In the genomic region with DNA sequence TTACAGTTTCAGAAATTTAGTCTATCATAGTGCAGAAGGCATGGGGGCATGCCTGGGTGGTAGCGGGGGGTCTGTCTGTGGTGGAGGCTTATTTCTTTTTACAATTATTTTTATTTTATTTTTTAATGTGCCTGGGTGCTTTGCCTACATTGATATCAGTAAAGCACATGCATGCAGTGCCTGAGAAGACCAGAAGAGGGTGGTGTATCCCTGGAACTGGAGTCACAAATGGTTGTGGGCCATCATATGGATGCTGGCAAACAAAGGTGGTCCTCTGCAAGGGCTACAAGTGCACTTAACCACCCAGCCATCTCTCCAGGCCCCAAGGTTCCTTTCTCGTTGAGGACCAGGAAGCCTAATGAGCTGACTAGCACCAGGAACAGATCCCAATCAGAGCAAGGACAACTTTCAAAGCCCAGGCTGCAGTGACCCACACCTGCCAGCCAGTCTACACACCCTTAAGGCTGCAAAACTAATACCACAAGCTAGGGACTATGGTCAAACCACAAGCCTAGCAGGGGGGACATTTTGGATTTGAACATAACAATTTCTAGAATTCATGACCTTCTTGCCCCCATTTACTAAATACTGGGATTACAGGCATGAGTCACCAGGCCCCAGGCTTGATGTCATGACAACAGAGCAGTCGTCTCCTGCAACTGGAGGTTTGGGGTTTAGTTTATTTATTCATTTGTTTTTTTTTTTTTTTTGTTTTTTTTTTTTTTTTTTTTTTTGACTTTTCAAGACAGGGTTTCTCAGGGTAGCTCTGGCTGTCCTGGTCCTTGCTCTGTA, we compare ENCODE assay signal across 15 mouse cellular contexts. TPM values are rescaled to one million over a fixed set of nuclear protein-coding genes. Genes with fewer than 3 reads are reported as not detected.
DNase-seq lines count a peak whose midpoint lies in the region; ATAC-seq and TF ChIP-seq lines count a peak whose summit lies in the region.
"Had no signal": no experiment of that assay in that cellular context is flagged by ENCODE, and none has a peak within 500 bp of the region (broad histone marks: within the 10 kb centered on the region; RNA-seq: fewer than 3 reads in every experiment).

No protein-coding gene starts in this region.

- peak; percentile 28 for DNase-seq in hindbrain, embryonic 11.5 days (ENCODE audit: low spot score)
- DNase-seq in lung, postnatal 0 days (ENCODE audit: low spot score): no peak
- no peak for DNase-seq in lung, postnatal 10 days
- DNase-seq in MEL (ENCODE audit: low read depth, low spot score): peak; percentile 46
- peak; percentile 53 for DNase-seq in induced T-regulatory cell, adult 2 months (ENCODE audit: low read depth)
- no peak for DNase-seq in urinary bladder, adult 18-20 months (ENCODE audit: low spot score in 2 of 2)
- DNase-seq: adrenal gland, postnatal 10 days; cerebellum, adult 11 months; heart, adult 11 months; right cerebral cortex, postnatal 25 days had no signal

- no peak overlapping the region for H3K4me3 ChIP-seq in hindbrain, embryonic 11.5 days (ENCODE audit: low read depth, low read length)
- H3K4me3 ChIP-seq in hindbrain, embryonic 16.5 days (ENCODE audit: low read length): no peak overlapping the region
- no peak overlapping the region for H3K4me3 ChIP-seq in lung, postnatal 0 days (ENCODE audit: low read depth, low read length)
- H3K4me3 ChIP-seq in MEL (ENCODE audit: control insufficient read depth in 1 of 2, insufficient read depth in 1 of 2, low read depth in 2 of 2, low read length in 2 of 2): no peak overlapping the region
- H3K4me3 ChIP-seq: forebrain, embryonic 13.5 days; hindbrain, embryonic 10.5 days had no signal

- peak; percentile 36 for TF ChIP-seq RAD21 in MEL (IDR thresholded peaks at IDR 0.05; ENCODE audit: low read depth, low read length)

- H3K36me3 ChIP-seq in hindbrain, embryonic 11.5 days (ENCODE audit: control insufficient read depth, insufficient read depth, low read length): no peaks in the 10 kb centered on the region
- no peaks in the 10 kb centered on the region for H3K36me3 ChIP-seq in hindbrain, embryonic 16.5 days (ENCODE audit: control insufficient read depth, insufficient read depth, low read length)
- H3K36me3 ChIP-seq in lung, postnatal 0 days (ENCODE audit: insufficient read depth, low read length): no peaks in the 10 kb centered on the region
- H3K36me3 ChIP-seq in MEL (ENCODE audit: control insufficient read depth in 1 of 2, insufficient read depth in 2 of 2, low read length in 2 of 2): no peaks in the 10 kb centered on the region
- H3K36me3 ChIP-seq: hindbrain, embryonic 10.5 days had no signal

- no peaks in the 10 kb centered on the region for H3K79me2 ChIP-seq in MEL (ENCODE audit: control insufficient read depth, insufficient read depth, low read length, poor library complexity)

- no peaks in the 10 kb centered on the region for H3K9me3 ChIP-seq in hindbrain, embryonic 11.5 days (ENCODE audit: control insufficient read depth, low read length)
- no peaks in the 10 kb centered on the region; the same call in 1 of the 2 replicates for H3K9me3 ChIP-seq in hindbrain, embryonic 16.5 days (ENCODE audit: control insufficient read depth, low read length)
- no peaks in the 10 kb centered on the region for H3K9me3 ChIP-seq in lung, postnatal 0 days (ENCODE audit: low read length)
- H3K9me3 ChIP-seq in MEL (replicated peaks; ENCODE audit: insufficient read depth, low read length): no peaks in the 10 kb centered on the region
- H3K9me3 ChIP-seq: forebrain, embryonic 13.5 days had no signal

- WGBS in hindbrain, embryonic 11.5 days: 83% methylated on average over 3 of the region's 3 CpGs
- 73% methylated on average over 3 of the region's 3 CpGs for WGBS in hindbrain, embryonic 16.5 days
- 50% methylated on average over 3 of the region's 3 CpGs for WGBS in lung, postnatal 0 days

- no peaks in the 10 kb centered on the region for H3K27me3 ChIP-seq in hindbrain, embryonic 11.5 days (ENCODE audit: control insufficient read depth, insufficient read depth, low read length)
- no peaks in the 10 kb centered on the region for H3K27me3 ChIP-seq in hindbrain, embryonic 16.5 days (replicated peaks; ENCODE audit: control insufficient read depth, insufficient read depth, low read length)
- H3K27me3 ChIP-seq in lung, postnatal 0 days (replicated peaks; ENCODE audit: insufficient read depth, low read length): no peaks in the 10 kb centered on the region
- no peaks in the 10 kb centered on the region for H3K27me3 ChIP-seq in MEL (ENCODE audit: control insufficient read depth in 1 of 2, insufficient read depth in 2 of 2, low read length in 2 of 2)
- H3K27me3 ChIP-seq: forebrain, embryonic 13.5 days had no signal

- TF ChIP-seq EP300 in lung, postnatal 0 days (IDR thresholded peaks at IDR 0.05): no peak
- TF ChIP-seq EP300 in MEL (IDR thresholded peaks at IDR 0.05; ENCODE audit: low read depth in 1 of 2, low read length in 2 of 2): no peak

- TF ChIP-seq CTCF in lung, postnatal 0 days (IDR thresholded peaks at IDR 0.05): peak; percentile 53
- peak; percentile 11 to 38 (median 25); a peak in 3 of 6 replicates for TF ChIP-seq CTCF in MEL (IDR thresholded peaks at IDR 0.05 in 2 of 3, conservative IDR thresholded peaks at IDR 0.05 in 1 of 3; ENCODE audit: control insufficient read depth in 1 of 3, insufficient read depth in 1 of 3, low read depth in 2 of 3, low read length in 3 of 3, poor library complexity in 1 of 3, severe bottlenecking in 1 of 3)

- H3K9ac ChIP-seq in hindbrain, embryonic 11.5 days (ENCODE audit: low read depth, low read length): no peak overlapping the region
- no peak overlapping the region for H3K9ac ChIP-seq in hindbrain, embryonic 16.5 days (ENCODE audit: low read depth, low read length)
- H3K9ac ChIP-seq in lung, postnatal 0 days (replicated peaks; ENCODE audit: low read depth): no peak overlapping the region
- no peak overlapping the region for H3K9ac ChIP-seq in MEL (ENCODE audit: control insufficient read depth, low read depth, low read length, poor library complexity, severe bottlenecking)
- H3K9ac ChIP-seq: forebrain, embryonic 13.5 days had no signal

- H3K27ac ChIP-seq in hindbrain, embryonic 11.5 days (ENCODE audit: low read depth, low read length): no peak overlapping the region
- H3K27ac ChIP-seq in hindbrain, embryonic 16.5 days (ENCODE audit: low read depth, low read length): no peak overlapping the region
- H3K27ac ChIP-seq in lung, postnatal 0 days (ENCODE audit: low read length): no peak overlapping the region
- no peak overlapping the region for H3K27ac ChIP-seq in MEL (ENCODE audit: control insufficient read depth, low read depth, low read length)
- H3K27ac ChIP-seq: forebrain, embryonic 13.5 days; hindbrain, embryonic 10.5 days had no signal

- ATAC-seq in hindbrain, embryonic 11.5 days (ENCODE audit: low FRiP score): no peak
- ATAC-seq in hindbrain, embryonic 16.5 days: no peak
- ATAC-seq in lung, postnatal 0 days: no peak
- no peak for ATAC-seq in frontal cortex, adult (ENCODE audit: low TSS enrichment)
- ATAC-seq: forebrain, embryonic 13.5 days had no signal

- H3K4me1 ChIP-seq in hindbrain, embryonic 11.5 days (replicated peaks; ENCODE audit: control insufficient read depth, insufficient read depth, low read length): no peaks in the 10 kb centered on the region
- H3K4me1 ChIP-seq in hindbrain, embryonic 16.5 days (ENCODE audit: control insufficient read depth, insufficient read depth, low read depth, low read length): no peaks in the 10 kb centered on the region
- H3K4me1 ChIP-seq in lung, postnatal 0 days (ENCODE audit: insufficient read depth, low read depth, low read length): no peaks in the 10 kb centered on the region
- H3K4me1 ChIP-seq in MEL (ENCODE audit: control insufficient read depth in 1 of 2, insufficient read depth in 2 of 2, low read length in 2 of 2): no peaks in the 10 kb centered on the region
- H3K4me1 ChIP-seq: forebrain, embryonic 13.5 days; hindbrain, embryonic 10.5 days had no signal

- no peak overlapping the region for H3K4me2 ChIP-seq in hindbrain, embryonic 11.5 days (replicated peaks; ENCODE audit: low read depth, low read length)
- H3K4me2 ChIP-seq in hindbrain, embryonic 16.5 days (ENCODE audit: low read length): no peak overlapping the region
- no peak overlapping the region for H3K4me2 ChIP-seq in lung, postnatal 0 days (replicated peaks; ENCODE audit: low read depth, low read length)
- H3K4me2 ChIP-seq: forebrain, embryonic 13.5 days had no signal

- TF ChIP-seq POLR2A in MEL (IDR thresholded peaks at IDR 0.05; ENCODE audit: control insufficient read depth in 1 of 2, insufficient read depth in 1 of 2, low read depth in 1 of 2, low read length in 2 of 2, poor library complexity in 1 of 2): no peak

TF ChIP-seq in MEL, 35 proteins besides CTCF, POLR2A, EP300 and RAD21:
- no peak for TF ChIP-seq NRF1 (IDR thresholded peaks at IDR 0.05; ENCODE audit: insufficient read depth, low read depth, low read length, poor library complexity, severe bottlenecking)
- no peak for TF ChIP-seq ELF1 (IDR thresholded peaks at IDR 0.05; ENCODE audit: low read depth, low read length)
- peak; percentile 37 for TF ChIP-seq SMC3 (IDR thresholded peaks at IDR 0.05; ENCODE audit: low read depth, low read length)
TF ChIP-seq in MEL: peak in this region for 1.

RNA-seq across cellular contexts. Expression of a gene that starts 8.9 kb away (rescaled TPM):
- 28.1 and 31.2 TPM in 2 replicates for polyA plus RNA-seq in hindbrain, embryonic 11.5 days (2014; fragmentation: Nextera tagmentation; extraction: Ambion mirVana)
- 20.1 and 20.8 TPM in 2 replicates for polyA plus RNA-seq in hindbrain, embryonic 16.5 days (2015; fragmentation: Nextera tagmentation; extraction: Ambion mirVana)
- 7.4 and 7.9 TPM in 2 replicates for polyA plus RNA-seq in lung, postnatal 0 days (2015; fragmentation: Nextera tagmentation; extraction: Ambion mirVana)
- total RNA-seq in MEL (2012; rRNA removed): 19.2 and 21.6 TPM in 2 replicates
- polyA plus RNA-seq in MEL (2012; ENCODE audit: insufficient read depth in 1 of 2, insufficient read length in 2 of 2, low read depth in 1 of 2, low replicate concordance in 2 of 2, missing spikeins in 1 of 2): 100 to 1,000 TPM in 1 of 2 experiments, 10 to 100 TPM in 1; 44.2 to 128 TPM

RNA-seq across cellular contexts. Expression of a gene that starts 10.2 kb away (rescaled TPM):
- polyA plus RNA-seq in hindbrain, embryonic 11.5 days (2014; fragmentation: Nextera tagmentation; extraction: Ambion mirVana): 0.43 and 1.0 TPM in 2 replicates
- 0.65 and 0.76 TPM in 2 replicates for polyA plus RNA-seq in hindbrain, embryonic 16.5 days (2015; fragmentation: Nextera tagmentation; extraction: Ambion mirVana)
- polyA plus RNA-seq in lung, postnatal 0 days (2015; fragmentation: Nextera tagmentation; extraction: Ambion mirVana): 55.6 and 56.4 TPM in 2 replicates
- total RNA-seq in MEL (2012; rRNA removed): not detected in 2 replicates
- not detected for polyA plus RNA-seq in MEL (2012; ENCODE audit: insufficient read depth in 1 of 2, insufficient read length in 2 of 2, low read depth in 1 of 2, low replicate concordance in 2 of 2, missing spikeins in 1 of 2)
- polyA plus RNA-seq: liver, embryonic 16.5 days had no signal

Comparison
In these comparisons a context has a peak if more than half of its experiments do, and no peak if none do; other contexts are left out.
1. DNase-seq: peak in hindbrain, embryonic 11.5 days (single experiment), MEL (single experiment) and induced T-regulatory cell, adult 2 months (single experiment); none in lung, postnatal 0 days (single experiment), lung, postnatal 10 days (single experiment) and urinary bladder, adult 18-20 months (0 of 2).
2. RNA of a gene that starts 10.2 kb away (polyA plus RNA-seq): 55.6 to 56.4 TPM in lung, postnatal 0 days; 0.65 to 0.76 TPM in hindbrain, embryonic 16.5 days, 0.43 to 1.0 TPM in hindbrain, embryonic 11.5 days and not detected in MEL; every median in the first group is over 10 times any median in the second.